Mouse (Mus musculus) G1E (cell line): Measurements from ENCODE around the gene Ccdc141.

Source experiments
- CTCF ChIP-seq: IDR thresholded peaks from 2 replicates; pipeline ENCODE4 v1.5.1; 2012; ENCODE audit warnings: low read depth, low read length, inconsistent platforms, mixed read lengths
- GATA1 ChIP-seq: IDR thresholded peaks from 2 replicates; pipeline ENCODE4 v1.6.1; 2012; ENCODE audit warnings: borderline replicate concordance, low read length, inconsistent platforms, mixed read lengths
- GATA2 ChIP-seq: IDR thresholded peaks from 2 replicates; pipeline ENCODE4 v1.6.1; 2012; ENCODE audit warnings: low read depth, low read length, inconsistent platforms, borderline replicate concordance
- POLR2AphosphoS5 ChIP-seq: IDR thresholded peaks from 2 replicates; pipeline ENCODE4 v1.6.1; 2012; ENCODE audit warnings: low read depth, low read length, inconsistent platforms; ENCODE audit not compliant: insufficient replicate concordance
- TAL1 ChIP-seq: conservative IDR thresholded peaks from 2 replicates; pipeline ENCODE4 v1.6.1; 2012; ENCODE audit warnings: low read depth, low read length, inconsistent platforms, mixed read lengths

DNA sequence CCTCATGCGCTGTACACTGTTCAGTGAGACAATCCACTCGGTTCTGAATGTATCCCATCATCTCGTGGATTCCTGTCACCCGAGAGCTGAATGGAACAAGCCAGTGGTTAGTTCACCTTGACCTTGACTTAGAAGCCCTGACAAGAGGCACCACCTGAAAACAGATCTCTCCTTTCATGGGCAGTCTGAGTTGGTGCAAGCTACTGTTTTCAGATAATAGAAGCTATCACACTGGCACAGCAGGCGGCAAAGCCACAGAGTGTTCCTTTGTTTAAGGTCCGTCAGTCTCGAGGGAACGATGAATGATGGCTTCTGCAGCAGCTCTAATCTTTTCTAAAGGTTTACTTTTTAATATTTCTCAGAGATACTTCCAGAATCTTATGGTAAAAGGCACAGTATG is 110.8 kb downstream of the Ccdc141 start:
- TF ChIP-seq CTCF (no peak), GATA1 (no peak), GATA2 (no peak), TAL1 (no peak), POLR2AphosphoS5 (no peak)
